Mouse (Mus musculus): ENCODE data around the gene Lefty1. TPM values are rescaled to one million over a fixed set of nuclear protein-coding genes. Genes with fewer than 3 reads are reported as not detected.
A peak's percentile ranks its signal among the peaks of the same experiment; 100 is the strongest.
"Not testable (repeated sequence)": the region's sequence is repeated elsewhere in the genome, so short reads cannot be mapped to it uniquely, and the experiment has no call there.

The Lefty1 gene
- polyA plus RNA-seq, 1 experiment from 2014 or later, result 3.5 TPM

DNA sequence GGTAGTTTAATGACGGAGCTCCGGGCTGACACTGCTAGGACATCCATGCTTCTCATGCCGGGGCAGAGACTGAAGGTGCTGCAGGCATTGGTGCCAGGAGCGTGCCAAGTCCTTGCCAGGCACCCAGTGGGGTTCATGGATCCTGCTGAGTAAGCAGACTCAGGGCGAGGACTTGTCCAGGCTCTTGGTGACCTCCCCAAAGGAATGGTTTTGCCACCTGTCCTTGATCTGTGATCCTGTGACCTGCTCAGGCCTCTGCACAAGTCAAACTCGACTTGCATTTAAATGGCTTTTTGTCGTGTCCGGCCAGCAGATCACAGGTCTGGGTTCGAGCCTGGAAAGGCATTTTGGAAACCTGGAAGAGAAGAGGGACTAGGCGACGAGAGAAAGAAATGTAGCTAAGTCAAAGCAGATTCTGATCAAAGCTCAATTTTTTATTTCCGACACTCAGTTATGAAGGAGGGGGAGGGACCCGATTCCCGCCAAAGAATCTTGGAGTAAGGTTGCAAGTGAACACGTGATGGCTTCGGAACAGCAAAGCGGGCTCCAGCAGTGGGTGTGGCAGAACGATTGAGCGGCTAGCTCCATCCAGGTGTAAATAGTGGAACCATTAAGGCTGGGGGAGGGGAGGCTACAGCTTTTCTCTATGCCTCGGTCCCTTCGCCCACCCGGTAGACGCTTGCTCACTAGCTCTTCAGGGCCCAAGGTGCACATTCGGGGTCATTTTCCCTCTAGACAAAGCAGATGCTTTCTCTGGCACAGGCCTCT lies 44.8 kb downstream of the Lefty1 start:
- Histone ChIP-seq H3K27me3 (ENCODE audit: control insufficient read depth, insufficient read depth, low read depth, low read length) (no peaks in the 10 kb centered on the region), H3K9ac (ENCODE audit: low read depth, low read length) (no peak overlapping the region), H3K4me3 (ENCODE audit: low read depth, low read length) (no peak overlapping the region), H3K27ac (ENCODE audit: low read length) (no peak overlapping the region), H3K9me3 (replicated peaks; ENCODE audit: control insufficient read depth, low read length) (no peaks in the 10 kb centered on the region), H3K4me2 (ENCODE audit: low read depth, low read length) (no peak overlapping the region), H3K36me3 (ENCODE audit: control insufficient read depth, insufficient read depth) (no peaks in the 10 kb centered on the region), H3K4me1 (ENCODE audit: control insufficient read depth, low read depth, low read length) (peaks cover 9% of the 10 kb centered on the region)
- WGBS (ENCODE audit: insufficient replicate concordance), result 75% methylated on average over 24 of the region's 24 CpGs
- no peak for ATAC-seq (ENCODE audit: low read depth)

DNA sequence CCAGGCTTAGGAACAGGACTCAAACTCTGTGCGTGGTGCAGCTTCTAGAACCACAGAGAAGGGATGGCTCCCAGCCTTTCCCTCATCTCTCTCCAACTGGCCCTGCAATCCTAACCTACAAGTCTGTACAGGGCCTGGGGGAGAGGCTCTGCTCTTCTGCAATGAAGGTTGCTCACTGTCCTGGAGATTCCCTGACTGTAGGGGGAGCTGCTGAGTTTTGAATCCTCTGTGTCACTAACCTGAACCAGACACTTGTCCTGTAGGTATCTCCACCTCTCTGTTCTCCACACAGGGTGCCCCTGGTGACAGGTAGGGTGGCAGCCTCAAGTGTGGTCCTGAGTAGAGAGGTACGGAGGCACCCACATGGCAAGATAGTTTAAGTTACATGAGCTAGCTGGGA lies 45.6 kb downstream of the Lefty1 start:
- Histone ChIP-seq H3K4me2 (ENCODE audit: low read depth, low read length) (no peak overlapping the region), H3K27ac (ENCODE audit: low read length) (no peak overlapping the region), H3K4me3 (ENCODE audit: low read depth, low read length) (no peak overlapping the region), H3K27me3 (ENCODE audit: control insufficient read depth, insufficient read depth, low read depth, low read length) (no peaks in the 10 kb centered on the region), H3K4me1 (ENCODE audit: control insufficient read depth, low read depth, low read length) (peaks cover 9% of the 10 kb centered on the region), H3K9ac (ENCODE audit: low read depth, low read length) (no peak overlapping the region), H3K9me3 (replicated peaks; ENCODE audit: control insufficient read depth, low read length) (no peaks in the 10 kb centered on the region), H3K36me3 (ENCODE audit: control insufficient read depth, insufficient read depth) (no peaks in the 10 kb centered on the region)
- ATAC-seq (ENCODE audit: low read depth), result no peak
- WGBS (ENCODE audit: insufficient replicate concordance), result 61% methylated on average over 2 of the region's 2 CpGs

- not testable (repeated sequence) for H3K9ac ChIP-seq (ENCODE audit: low read depth, low read length); H3K27ac ChIP-seq (ENCODE audit: low read length); H3K9me3 ChIP-seq (replicated peaks; ENCODE audit: control insufficient read depth, low read length); H3K4me1 ChIP-seq (ENCODE audit: control insufficient read depth, low read depth, low read length); H3K4me3 ChIP-seq (ENCODE audit: low read depth, low read length); H3K27me3 ChIP-seq (ENCODE audit: control insufficient read depth, insufficient read depth, low read depth, low read length); H3K36me3 ChIP-seq (ENCODE audit: control insufficient read depth, insufficient read depth); H3K4me2 ChIP-seq (ENCODE audit: low read depth, low read length)
- ATAC-seq (ENCODE audit: low read depth), result peak; percentile 92
- 56% methylated on average over 7 of the region's 7 CpGs for WGBS (ENCODE audit: insufficient replicate concordance)
Observed at GRCm38 (mm10) chr1:180981298-180982046, 46.6 kb downstream of the Lefty1 start.

DNA sequence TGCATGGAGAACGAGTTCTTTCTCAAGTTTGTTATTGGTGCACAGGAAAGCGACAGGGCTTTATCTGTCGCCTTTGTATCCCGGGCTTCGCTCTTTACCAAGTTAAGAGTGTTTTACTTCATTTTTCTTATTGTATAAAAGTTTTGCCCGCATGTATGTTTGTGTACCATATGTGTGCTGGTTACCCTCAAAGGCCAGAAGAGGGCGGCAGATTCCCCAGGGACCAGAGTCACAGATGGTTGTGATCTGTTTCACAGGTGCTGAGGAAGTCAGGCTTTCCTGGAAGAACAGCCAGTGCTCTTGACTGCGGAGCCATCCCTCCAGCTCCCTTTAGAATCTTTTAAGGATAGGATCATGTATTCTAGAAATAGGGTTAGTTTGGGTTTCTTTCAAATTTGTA lies 51.9 kb downstream of the Lefty1 start:
- Histone ChIP-seq H3K4me1 (ENCODE audit: control insufficient read depth, low read depth, low read length) (peaks cover 2% of the 10 kb centered on the region), H3K27me3 (ENCODE audit: control insufficient read depth, insufficient read depth, low read depth, low read length) (no peaks in the 10 kb centered on the region), H3K36me3 (ENCODE audit: control insufficient read depth, insufficient read depth) (no peaks in the 10 kb centered on the region), H3K9me3 (replicated peaks; ENCODE audit: control insufficient read depth, low read length) (0 out of 2 replicates have a peak, but pooled peaks cover 3% of the 10 kb centered on the region), H3K4me3 (ENCODE audit: low read depth, low read length) (no peak overlapping the region), H3K27ac (ENCODE audit: low read length) (no peak overlapping the region), H3K4me2 (ENCODE audit: low read depth, low read length) (no peak overlapping the region), H3K9ac (ENCODE audit: low read depth, low read length) (no peak overlapping the region)
- 74% methylated on average over 8 of the region's 8 CpGs for WGBS (ENCODE audit: insufficient replicate concordance)
- no peak for ATAC-seq (ENCODE audit: low read depth)

DNA sequence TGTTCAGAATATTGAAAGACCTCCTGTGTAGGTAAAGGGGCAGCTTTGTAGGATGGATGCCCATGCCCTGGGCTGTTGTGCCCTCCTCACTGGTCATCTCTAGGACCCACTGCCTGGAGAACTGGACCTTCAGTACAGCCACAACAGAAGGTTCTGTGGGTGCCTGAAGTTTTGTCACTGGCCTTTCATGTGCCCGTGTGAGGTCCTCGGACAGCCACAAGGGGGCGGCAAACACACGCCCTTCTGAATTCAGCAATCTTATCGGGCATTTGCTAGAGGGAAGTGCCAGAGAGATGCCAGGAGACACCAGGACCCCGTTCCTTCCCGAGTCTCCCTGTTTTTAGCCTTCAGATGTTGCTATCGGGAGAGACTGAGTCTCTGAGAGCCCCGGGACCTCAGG lies 52.9 kb downstream of the Lefty1 start:
- H3K4me3 ChIP-seq (ENCODE audit: low read depth, low read length), result no peak overlapping the region
- ATAC-seq (ENCODE audit: low read depth), result peak; percentile 39; the same call in 1 of the 2 replicates
- 2% methylated on average over 9 of the region's 9 CpGs for WGBS (ENCODE audit: insufficient replicate concordance)
- no peak overlapping the region for H3K4me2 ChIP-seq (ENCODE audit: low read depth, low read length)
- no peak overlapping the region for H3K9ac ChIP-seq (ENCODE audit: low read depth, low read length)
- H3K36me3 ChIP-seq (ENCODE audit: control insufficient read depth, insufficient read depth), result no peaks in the 10 kb centered on the region
- no peak overlapping the region for H3K27ac ChIP-seq (ENCODE audit: low read length)
- H3K27me3 ChIP-seq (ENCODE audit: control insufficient read depth, insufficient read depth, low read depth, low read length), result no peaks in the 10 kb centered on the region
- H3K4me1 ChIP-seq (ENCODE audit: control insufficient read depth, low read depth, low read length), result no peaks in the 10 kb centered on the region
- H3K9me3 ChIP-seq (replicated peaks; ENCODE audit: control insufficient read depth, low read length), result 0 out of 2 replicates have a peak, but pooled peaks cover 3% of the 10 kb centered on the region

Other genes starting within 250 kb of the Lefty1 start
- 0.18 and 0.27 TPM in 2 replicates for gene Mixl1, start 238.0 kb upstream of the Lefty1 start, polyA plus RNA-seq (2015; fragmentation: Nextera tagmentation; extraction: Ambion mirVana)
- 8.1 and 8.4 TPM in 2 replicates for gene Acbd3, start 209.0 kb upstream of the Lefty1 start, polyA plus RNA-seq (2015; fragmentation: Nextera tagmentation; extraction: Ambion mirVana)
- 2,020 and 2,074 TPM in 2 replicates for gene H3f3a, start 121.1 kb upstream of the Lefty1 start, polyA plus RNA-seq (2015; fragmentation: Nextera tagmentation; extraction: Ambion mirVana)
- 20.9 and 21.5 TPM in 2 replicates for gene Sde2, start 83.9 kb upstream of the Lefty1 start, polyA plus RNA-seq (2015; fragmentation: Nextera tagmentation; extraction: Ambion mirVana)
- not detected in 2 replicates for gene Lefty2, start 41.9 kb upstream of the Lefty1 start, polyA plus RNA-seq (2015; fragmentation: Nextera tagmentation; extraction: Ambion mirVana)
- gene Pycr2, start 30.7 kb upstream of the Lefty1 start, polyA plus RNA-seq (2015; fragmentation: Nextera tagmentation; extraction: Ambion mirVana), result 81.2 and 83.4 TPM in 2 replicates
- gene Tmem63a, start 7.3 kb downstream of the Lefty1 start, polyA plus RNA-seq (2015; fragmentation: Nextera tagmentation; extraction: Ambion mirVana), result 8.9 and 10.9 TPM in 2 replicates
- 10.1 and 11.3 TPM in 2 replicates for gene Ephx1, start 85.9 kb downstream of the Lefty1 start, polyA plus RNA-seq (2015; fragmentation: Nextera tagmentation; extraction: Ambion mirVana)
- gene 9130409I23Rik, start 116.2 kb downstream of the Lefty1 start, polyA plus RNA-seq (2015; fragmentation: Nextera tagmentation; extraction: Ambion mirVana), result 0.15 TPM in 2 replicates
- 9.3 and 10.0 TPM in 2 replicates for gene Nvl, start 209.2 kb downstream of the Lefty1 start, polyA plus RNA-seq (2015; fragmentation: Nextera tagmentation; extraction: Ambion mirVana)
- 45.5 and 51.5 TPM in 2 replicates for gene Cnih4, start 209.7 kb downstream of the Lefty1 start, polyA plus RNA-seq (2015; fragmentation: Nextera tagmentation; extraction: Ambion mirVana)